Mouse (Mus musculus) midbrain, embryonic 11.5 days (tissue): ENCODE results near the gene Dyx1c1. TPM values are rescaled to one million over a fixed set of nuclear protein-coding genes. Genes with fewer than 3 reads are reported as not detected.

ENCODE experiments used
- ATAC-seq: fragments of 200-750 bp; cut with Nextera tagmentation; 2 replicates; pipeline ENCODE4 v1.8.0; 2017; ENCODE audit warnings: moderate TSS enrichment, moderate library complexity; ENCODE audit not compliant: low FRiP score
- DNase-seq: peaks from one replicate; pipeline ENCODE4 v3.0.0; 2015; ENCODE audit warnings: low spot score; ENCODE audit errors: missing footprints
- H3K27ac ChIP-seq: fragments of 300-500 bp; sonication (generic); 2 replicates; pipeline ENCODE4 v1.5.1; 2014; ENCODE audit warnings: low read depth, low read length
- H3K27me3 ChIP-seq: fragments of 300-500 bp; sonication (generic); 2 replicates; pipeline ENCODE4 v1.6.1; 2014; ENCODE audit warnings: mild to moderate bottlenecking, low read length, moderate library complexity, mixed read lengths; ENCODE audit not compliant: control insufficient read depth, insufficient read depth
- H3K36me3 ChIP-seq: fragments of 300-500 bp; sonication (generic); 2 replicates; pipeline ENCODE4 v1.6.1; 2014; ENCODE audit warnings: mild to moderate bottlenecking, low read length, moderate library complexity, mixed read lengths; ENCODE audit not compliant: control insufficient read depth, insufficient read depth
- H3K4me1 ChIP-seq: fragments of 300-500 bp; sonication (generic); 2 replicates; pipeline ENCODE4 v1.6.1; 2014; ENCODE audit warnings: low read length; ENCODE audit not compliant: control insufficient read depth, insufficient read depth
- H3K4me2 ChIP-seq: fragments of 300-500 bp; sonication (generic); 2 replicates; pipeline ENCODE4 v1.6.1; 2014; ENCODE audit warnings: mild to moderate bottlenecking, moderate library complexity
- H3K4me3 ChIP-seq: fragments of 300-500 bp; sonication (generic); 2 replicates; pipeline ENCODE4 v1.5.1; 2014; ENCODE audit warnings: low read depth, low read length
- H3K9ac ChIP-seq: fragments of 300-500 bp; sonication (generic); 2 replicates; pipeline ENCODE4 v1.6.1; 2014; ENCODE audit warnings: low read length
- H3K9me3 ChIP-seq: fragments of 300-500 bp; sonication (generic); 2 replicates; pipeline ENCODE4 v1.6.1; 2016; ENCODE audit warnings: low read length; ENCODE audit not compliant: control insufficient read depth
- WGBS: fragments of 180-500 bp; shearing (Covaris S2); extraction: QIAGEN DNeasy Blood & Tissue Kit; methylation state at CpG from one replicate; pipeline ENCODE4 v1.1.7; 2014; 5-methylcytosine and 5-hydroxymethylcytosine counted together
- polyA plus RNA-seq: library from polyadenylated mRNA; unstranded; fragments of >200 nt; fragmentation: Nextera tagmentation; extraction: Ambion mirVana; gene quantifications from 2 replicates; pipeline ENCODE4 v1.2.1, GENCODE M21; 2014

Gene Dyx1c1
- polyA plus RNA-seq, 1 experiment from 2014 or later = 2.2 TPM

- WGBS = 58% methylated on average over 3 of the region's 3 CpGs
- Histone ChIP-seq H3K4me1 (peaks cover 11% of the 10 kb centered on the region; the same call in 1 of the 2 replicates), H3K27me3 (no peaks in the 10 kb centered on the region), H3K4me2 (no peak overlapping the region), H3K27ac (no peak overlapping the region), H3K36me3 (no peaks in the 10 kb centered on the region), H3K9me3 (no peaks in the 10 kb centered on the region), H3K9ac (no peak overlapping the region), H3K4me3 (no peak overlapping the region)
- DNase-seq (no peak), ATAC-seq (no peak)
These were observed 29.1 kb downstream of the Dyx1c1 start for GRCm38 (mm10) chr9:72987703-72988102.

- no peaks in the 10 kb centered on the region for H3K36me3 ChIP-seq
- H3K9ac ChIP-seq = no peak overlapping the region
- no peaks in the 10 kb centered on the region for H3K27me3 ChIP-seq
- DNase-seq (no peak), ATAC-seq (no peak)
- H3K4me2 ChIP-seq = no peak overlapping the region
- peaks cover 11% of the 10 kb centered on the region; the same call in 1 of the 2 replicates for H3K4me1 ChIP-seq
- H3K4me3 ChIP-seq = no peak overlapping the region
- no peak overlapping the region for H3K27ac ChIP-seq
- no peaks in the 10 kb centered on the region for H3K9me3 ChIP-seq
- WGBS = 85% methylated on average over 5 of the region's 5 CpGs
These were observed 30.1 kb downstream of the Dyx1c1 start for GRCm38 (mm10) chr9:72988706-72989105.

DNA sequence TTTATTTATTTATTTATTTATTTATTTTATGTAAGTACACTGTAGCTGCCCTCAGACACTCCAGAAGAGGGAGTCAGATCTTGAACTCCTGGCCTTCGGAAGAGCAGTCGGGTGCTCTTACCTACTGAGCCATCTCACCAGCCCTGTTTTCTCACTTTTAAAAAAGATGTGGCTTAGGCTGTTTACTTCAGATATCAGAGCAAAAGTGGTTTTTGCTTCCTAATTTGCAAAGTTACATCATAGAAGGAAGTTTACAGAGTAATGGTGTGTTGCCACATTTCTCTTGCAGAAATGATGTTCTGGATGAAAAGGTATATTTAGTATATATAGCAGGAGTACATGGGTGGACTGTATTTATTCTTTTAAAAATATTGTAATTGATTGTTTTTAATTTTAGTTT is 32.8 kb downstream of the Dyx1c1 start:
- Histone ChIP-seq H3K27ac (no peak overlapping the region), H3K9me3 (no peaks in the 10 kb centered on the region), H3K9ac (no peak overlapping the region), H3K36me3 (no peaks in the 10 kb centered on the region), H3K4me1 (0 out of 2 replicates have a peak, but pooled peaks cover 2% of the 10 kb centered on the region), H3K4me2 (no peak overlapping the region), H3K4me3 (no peak overlapping the region), H3K27me3 (no peaks in the 10 kb centered on the region)
- WGBS = 93% methylated on average over 2 of the region's 2 CpGs
- ATAC-seq = no peak
- no peak for DNase-seq

DNA sequence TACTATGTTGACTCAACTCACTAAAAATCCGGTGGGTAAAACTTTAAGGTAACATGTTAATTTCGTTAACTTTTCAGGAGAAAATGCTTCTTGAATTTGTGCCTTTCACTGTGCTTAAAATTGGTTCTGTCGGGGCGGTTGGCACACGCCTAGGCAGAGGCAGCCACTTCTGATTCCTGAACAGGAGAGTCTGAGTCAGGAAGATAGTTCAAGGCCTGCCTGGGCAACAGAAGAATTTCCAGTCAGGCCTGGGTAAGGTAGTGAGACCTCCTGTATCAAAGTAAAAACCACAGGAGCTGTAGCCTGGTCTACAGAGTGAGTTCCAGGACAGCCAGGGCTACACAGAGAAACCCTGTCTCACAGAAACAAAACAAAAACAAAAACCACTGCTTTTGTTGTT is 34.0 kb downstream of the Dyx1c1 start:
- ATAC-seq (no peak), DNase-seq (peak; percentile 2)
- Histone ChIP-seq H3K4me2 (no peak overlapping the region), H3K4me1 (no peaks in the 10 kb centered on the region), H3K4me3 (no peak overlapping the region), H3K36me3 (no peaks in the 10 kb centered on the region), H3K27ac (no peak overlapping the region), H3K27me3 (no peaks in the 10 kb centered on the region), H3K9ac (no peak overlapping the region), H3K9me3 (no peaks in the 10 kb centered on the region)
- 88% methylated on average over 5 of the region's 5 CpGs for WGBS

- Histone ChIP-seq H3K27me3 (no peaks in the 10 kb centered on the region), H3K4me1 (no peaks in the 10 kb centered on the region), H3K9ac (no peak overlapping the region), H3K36me3 (no peaks in the 10 kb centered on the region), H3K4me2 (no peak overlapping the region), H3K27ac (no peak overlapping the region), H3K9me3 (no peaks in the 10 kb centered on the region), H3K4me3 (no peak overlapping the region)
- no peak for DNase-seq
- ATAC-seq = no peak
These were observed 37.6 kb downstream of the Dyx1c1 start for GRCm38 (mm10) chr9:72996167-72996566.

DNA sequence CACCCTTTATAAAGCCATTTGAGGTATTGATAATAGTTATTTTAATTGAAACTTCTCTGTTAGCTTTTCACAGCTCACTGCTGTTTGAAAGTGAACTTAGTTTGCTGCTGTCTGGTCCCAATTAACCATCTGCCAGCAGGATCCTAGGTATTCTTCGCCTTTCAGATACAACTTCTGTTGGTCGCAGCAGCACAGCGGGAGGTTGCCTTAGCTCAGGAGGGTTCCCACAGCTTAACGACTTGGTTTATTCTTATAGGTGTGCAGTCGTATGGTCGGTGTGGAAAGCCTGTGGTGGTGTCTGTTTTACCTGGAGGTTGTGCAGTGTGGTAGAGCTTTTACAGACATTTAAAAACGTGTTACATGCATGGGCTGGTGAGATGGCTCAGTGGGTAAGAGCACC is 38.2 kb downstream of the Dyx1c1 start:
- H3K4me3 ChIP-seq = no peak overlapping the region
- H3K9ac ChIP-seq = no peak overlapping the region
- no peak overlapping the region for H3K27ac ChIP-seq
- no peaks in the 10 kb centered on the region for H3K27me3 ChIP-seq
- H3K36me3 ChIP-seq = no peaks in the 10 kb centered on the region
- DNase-seq (no peak), ATAC-seq (no peak)
- H3K4me2 ChIP-seq = no peak overlapping the region
- H3K4me1 ChIP-seq = no peaks in the 10 kb centered on the region
- 64% methylated on average over 7 of the region's 7 CpGs for WGBS
- H3K9me3 ChIP-seq = no peaks in the 10 kb centered on the region

- H3K36me3 ChIP-seq = no peaks in the 10 kb centered on the region
- WGBS = 68% methylated on average over 2 of the region's 2 CpGs
- no peaks in the 10 kb centered on the region for H3K4me1 ChIP-seq
- H3K4me3 ChIP-seq = no peak overlapping the region
- no peaks in the 10 kb centered on the region for H3K9me3 ChIP-seq
- no peak for ATAC-seq
- H3K27me3 ChIP-seq = no peaks in the 10 kb centered on the region
- H3K9ac ChIP-seq = no peak overlapping the region
- H3K4me2 ChIP-seq = no peak overlapping the region
- H3K27ac ChIP-seq = no peak overlapping the region
- DNase-seq = peak; percentile 12
These were observed 41.9 kb downstream of the Dyx1c1 start for GRCm38 (mm10) chr9:73000487-73000886.

DNA sequence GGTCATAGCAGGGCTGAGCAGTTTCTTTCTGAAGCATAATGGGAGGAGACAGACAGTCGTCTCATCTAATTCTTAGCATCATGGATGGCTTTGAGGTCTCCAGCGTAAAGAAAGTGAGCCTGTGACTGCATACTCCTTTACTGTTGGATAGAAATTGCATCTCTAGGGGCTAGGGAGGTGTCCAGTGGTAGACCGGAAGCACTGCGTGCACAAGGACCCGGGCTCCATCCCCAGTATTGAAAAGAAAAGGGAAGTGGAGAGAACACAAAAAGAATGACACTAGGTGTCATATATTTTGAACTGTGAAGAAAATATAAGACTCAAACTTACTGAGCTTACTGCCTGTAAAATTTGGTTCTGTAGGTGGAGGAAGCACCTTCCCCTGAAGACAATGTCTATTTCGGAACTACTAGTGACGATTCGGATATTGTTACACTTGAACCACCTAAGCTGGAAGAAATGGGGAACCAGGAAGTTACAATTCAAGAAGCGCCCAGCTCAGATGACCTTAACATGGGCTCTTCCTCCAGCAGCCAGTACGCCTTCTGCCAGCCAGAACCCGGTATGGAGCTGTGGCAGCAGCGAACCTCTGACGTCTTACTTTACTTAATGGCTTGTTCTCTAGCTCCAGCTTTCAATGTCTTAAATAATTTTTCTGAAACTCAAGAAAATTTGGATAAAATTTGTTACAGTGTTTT is 42.9 kb downstream of the Dyx1c1 start:
- Histone ChIP-seq H3K27me3 (no peaks in the 10 kb centered on the region), H3K9me3 (no peaks in the 10 kb centered on the region), H3K9ac (no peak overlapping the region), H3K27ac (no peak overlapping the region), H3K4me2 (no peak overlapping the region), H3K36me3 (no peaks in the 10 kb centered on the region), H3K4me1 (no peaks in the 10 kb centered on the region), H3K4me3 (no peak overlapping the region)
- 90% methylated on average over 13 of the region's 13 CpGs for WGBS
- DNase-seq (peak; percentile 6), ATAC-seq (no peak)

DNA sequence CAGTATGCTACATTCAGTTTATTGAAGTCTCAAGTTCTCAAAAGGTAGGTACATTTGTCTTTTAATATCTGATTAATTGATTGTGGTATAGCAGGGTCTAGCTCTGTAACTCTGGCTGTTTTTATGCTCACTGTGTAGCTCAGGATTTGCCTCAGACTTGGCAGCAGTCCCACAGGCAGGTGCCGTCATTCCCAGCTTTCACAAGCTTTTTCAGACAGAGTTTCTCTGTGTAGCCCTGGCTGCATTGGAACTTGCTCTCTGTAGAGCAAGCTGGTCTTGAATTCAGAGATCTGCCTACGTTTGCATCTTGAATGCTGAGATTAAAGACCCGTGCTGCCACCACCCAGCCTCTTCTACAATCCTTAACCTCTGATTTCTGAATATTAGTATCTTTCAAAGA is 43.6 kb downstream of the Dyx1c1 start:
- no peak for DNase-seq
- Histone ChIP-seq H3K4me1 (no peaks in the 10 kb centered on the region), H3K36me3 (no peaks in the 10 kb centered on the region), H3K27me3 (no peaks in the 10 kb centered on the region), H3K9me3 (no peaks in the 10 kb centered on the region), H3K4me2 (no peak overlapping the region), H3K27ac (no peak overlapping the region), H3K9ac (no peak overlapping the region), H3K4me3 (no peak overlapping the region)
- 67% methylated on average over 3 of the region's 3 CpGs for WGBS
- ATAC-seq = no peak
